Mouse (Mus musculus) megakaryocyte, embryonic 14.5 days (primary cell): ENCODE measurements around the gene Magea1. TPM values are rescaled to one million over a fixed set of nuclear protein-coding genes. Genes with fewer than 3 reads are reported as not detected.
"Not testable (repeated sequence)": the region's sequence is repeated elsewhere in the genome, so short reads cannot be mapped to it uniquely, and the experiment has no call there.

Experiments
- H3K27me3 ChIP-seq: replicated peaks from 2 replicates; pipeline ENCODE3; 2012; ENCODE audit warnings: inconsistent platforms
- H3K36me3 ChIP-seq: replicated peaks from 2 replicates; pipeline ENCODE3; 2012; ENCODE audit warnings: low read length, inconsistent platforms, mixed read lengths
- H3K4me1 ChIP-seq: 2 replicates; pipeline ENCODE4 v1.6.1; 2012; ENCODE audit warnings: inconsistent platforms
- H3K4me3 ChIP-seq: replicated peaks from 2 replicates; pipeline ENCODE3; 2012; ENCODE audit warnings: moderate library complexity, mild to moderate bottlenecking, inconsistent platforms
- H3K9me3 ChIP-seq: 2 replicates; pipeline ENCODE4 v1.6.1; 2012; ENCODE audit warnings: inconsistent platforms
- FLI1 ChIP-seq: IDR thresholded peaks from 2 replicates; pipeline ENCODE4 v1.6.1; 2012; ENCODE audit warnings: low read length, inconsistent platforms, mixed read lengths
- GATA1 ChIP-seq: IDR thresholded peaks from 3 replicates; pipeline ENCODE4 v1.6.1; 2012; ENCODE audit warnings: mixed read lengths, low read length, inconsistent platforms, borderline replicate concordance
- polyA plus RNA-seq: library from polyadenylated mRNA; stranded (reverse); fragments of >175 nt; gene quantifications from 2 replicates; pipeline ENCODE4 v1.2.3, GENCODE M21; 2012; ENCODE audit warnings: low replicate concordance; ENCODE audit not compliant: insufficient read depth

Gene Magea1
- polyA plus RNA-seq: not detected in 2 replicates

DNA sequence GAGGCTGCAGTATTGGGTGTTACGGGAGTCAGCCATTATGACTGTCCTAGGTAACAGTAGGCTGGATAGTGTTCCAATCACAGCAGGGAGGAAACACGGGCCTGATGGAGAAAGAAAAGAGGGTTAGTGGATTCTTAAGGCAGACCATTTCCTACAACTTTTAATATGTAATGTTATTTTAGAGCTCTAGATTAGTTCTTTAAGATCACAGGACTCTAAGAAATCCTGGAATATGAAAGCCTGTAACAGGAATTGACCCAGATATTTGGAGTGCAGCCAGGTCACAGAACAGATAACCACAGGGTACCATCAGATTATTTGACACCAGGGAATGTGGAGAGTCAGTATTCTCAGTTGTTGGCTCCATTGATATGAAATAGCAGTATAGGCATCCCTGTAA lies at the start of gene Magea1:
Magea1 (minus strand) TSS at position 101 of the 400 bp plus-strand sequence.
- not testable (repeated sequence) for H3K36me3 ChIP-seq, H3K4me3 ChIP-seq, H3K9me3 ChIP-seq, H3K27me3 ChIP-seq, H3K4me1 ChIP-seq

DNA sequence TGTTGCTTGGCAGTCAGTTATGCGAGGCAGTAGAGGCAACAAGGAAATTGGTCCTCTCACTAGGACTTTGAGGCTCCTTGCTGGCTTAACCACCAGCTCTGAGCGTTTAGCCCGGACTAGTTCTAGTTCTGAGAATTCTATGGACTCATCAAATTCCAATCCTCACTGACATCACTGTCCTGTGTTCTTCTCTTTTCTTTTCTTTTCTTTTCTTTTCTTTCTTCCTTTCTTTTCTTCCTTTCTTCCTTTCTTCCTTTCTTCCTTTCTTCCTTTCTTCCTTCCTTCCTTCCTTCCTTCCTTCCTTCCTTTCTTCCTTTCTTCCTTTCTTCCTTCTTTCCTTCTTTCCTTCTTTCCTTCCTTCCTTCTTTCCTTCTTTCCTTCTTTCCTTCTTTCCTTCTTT lies 38.7 kb upstream of the Magea1 start, which contains the start of gene Cldn34b2:
Cldn34b2 (minus strand) TSS at position 101 of the 400 bp plus-strand sequence.
- H3K4me3 ChIP-seq, H3K27me3 ChIP-seq, H3K36me3 ChIP-seq, H3K9me3 ChIP-seq, H3K4me1 ChIP-seq: not testable (repeated sequence)

DNA sequence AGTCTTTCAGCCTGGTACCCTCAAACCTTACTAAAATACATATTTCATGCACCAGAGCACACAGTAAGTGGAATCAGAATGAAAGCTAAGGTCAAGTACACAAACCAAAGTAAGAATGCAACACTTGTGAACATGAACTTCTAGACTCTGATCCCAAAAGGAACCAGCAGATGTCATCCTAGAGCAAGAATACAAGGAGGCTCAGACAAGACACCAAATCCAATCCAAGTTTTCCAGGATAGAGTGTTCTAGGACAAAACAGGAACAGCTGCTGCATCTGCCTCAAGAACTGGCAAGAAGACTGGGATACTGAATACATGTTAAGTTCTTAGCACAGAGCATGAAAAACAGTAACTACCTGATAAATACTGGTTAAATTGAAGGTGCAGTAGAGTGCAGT lies 8.4 kb upstream of the Magea1 start:
- no peak overlapping the region for H3K4me3 ChIP-seq
- H3K36me3 ChIP-seq: no peaks in the 10 kb centered on the region
- TF ChIP-seq FLI1: no peak
- TF ChIP-seq GATA1: no peak
- no peaks in the 10 kb centered on the region for H3K9me3 ChIP-seq
- H3K27me3 ChIP-seq: no peaks in the 10 kb centered on the region
- no peaks in the 10 kb centered on the region for H3K4me1 ChIP-seq

DNA sequence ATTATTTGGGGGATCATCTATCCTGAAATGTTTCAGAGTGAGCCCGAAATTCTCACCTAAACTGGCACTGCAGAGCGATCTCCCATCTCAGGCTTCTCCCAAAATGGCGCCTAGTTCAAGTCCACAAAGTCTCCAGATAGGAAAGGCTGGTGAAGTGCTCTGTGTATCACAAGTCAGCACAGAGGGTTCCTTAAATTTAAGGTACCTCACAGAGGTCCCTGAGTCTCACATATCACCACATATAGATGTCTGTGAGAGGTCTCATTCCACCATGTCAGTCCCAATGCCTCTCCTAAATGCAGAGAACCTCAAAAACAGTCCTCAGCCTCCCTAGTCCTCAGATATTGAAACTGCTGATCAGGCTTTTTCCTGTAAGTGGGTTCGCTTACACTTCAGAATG lies 4.0 kb upstream of the Magea1 start, which contains the start of gene Magea2:
Magea2 (minus strand) TSS at position 101 of the 400 bp plus-strand sequence.
- not testable (repeated sequence) for H3K4me3 ChIP-seq, H3K36me3 ChIP-seq, H3K4me1 ChIP-seq, H3K9me3 ChIP-seq, H3K27me3 ChIP-seq

- not testable (repeated sequence) for H3K4me3 ChIP-seq, H3K9me3 ChIP-seq, H3K4me1 ChIP-seq, H3K36me3 ChIP-seq, H3K27me3 ChIP-seq
These were observed 26.5 kb downstream of the Magea1 start, which contains the start of gene Magea5 for GRCm38 (mm10) chrX:155063045-155063444. Gene Magea5, minus strand, starts transcription at chrX:155063145.

Other genes with a start within 250 kb of the Magea1 start
- not detected in 2 replicates for gene Cldn34b1, start 199.5 kb downstream of the Magea1 start, polyA plus RNA-seq
- not detected in 2 replicates for gene Magea6, start 153.8 kb downstream of the Magea1 start, polyA plus RNA-seq
- not detected in 2 replicates for gene Magea3, start 140.3 kb downstream of the Magea1 start, polyA plus RNA-seq
- not detected in 2 replicates for gene Magea8, start 93.9 kb downstream of the Magea1 start, polyA plus RNA-seq
- gene Magea5, start 26.6 kb downstream of the Magea1 start, polyA plus RNA-seq: not detected in 2 replicates
- not detected in 2 replicates for gene Magea2, start 3.9 kb upstream of the Magea1 start, polyA plus RNA-seq
- not detected in 2 replicates for gene Cldn34b2, start 38.6 kb upstream of the Magea1 start, polyA plus RNA-seq
- gene Sat1, start 126.7 kb upstream of the Magea1 start, polyA plus RNA-seq: 4.9 and 49.7 TPM in 2 replicates
- 3.1 and 7.0 TPM in 2 replicates for gene Acot9, start 172.7 kb upstream of the Magea1 start, polyA plus RNA-seq